Mouse (Mus musculus): ENCODE measurements around the gene Pla2g1b.

Gene Pla2g1b

GRCm38 (mm10) chr5:115444130-115444529, 21.9 kb upstream of the Pla2g1b start:
- no peak for DNase-seq (ENCODE audit: low read depth)

DNA sequence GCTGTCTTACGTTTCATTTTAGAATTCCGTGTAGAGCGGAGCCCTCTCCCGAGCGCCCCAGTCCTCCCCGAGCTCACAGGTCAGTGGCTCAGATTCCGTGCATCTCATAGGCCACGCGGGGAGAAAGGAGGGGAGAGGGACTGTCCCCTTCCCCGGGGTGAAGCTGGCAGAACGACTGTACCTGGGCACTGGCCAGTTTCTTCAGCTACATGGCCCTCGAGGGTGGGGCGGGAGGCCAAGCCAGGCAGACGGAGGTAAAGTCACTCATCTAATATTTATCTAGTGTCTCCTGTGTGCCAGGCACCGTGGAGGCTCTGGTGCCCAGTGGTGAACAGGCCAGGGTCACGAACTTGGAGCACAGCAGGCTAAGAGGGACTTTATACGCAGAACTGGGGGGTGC, 19.0 kb upstream of the Pla2g1b start:
- DNase-seq (ENCODE audit: low read depth) = no peak

GRCm38 (mm10) chr5:115449247-115449646, 16.8 kb upstream of the Pla2g1b start:
- DNase-seq (ENCODE audit: low read depth) = no peak

DNA sequence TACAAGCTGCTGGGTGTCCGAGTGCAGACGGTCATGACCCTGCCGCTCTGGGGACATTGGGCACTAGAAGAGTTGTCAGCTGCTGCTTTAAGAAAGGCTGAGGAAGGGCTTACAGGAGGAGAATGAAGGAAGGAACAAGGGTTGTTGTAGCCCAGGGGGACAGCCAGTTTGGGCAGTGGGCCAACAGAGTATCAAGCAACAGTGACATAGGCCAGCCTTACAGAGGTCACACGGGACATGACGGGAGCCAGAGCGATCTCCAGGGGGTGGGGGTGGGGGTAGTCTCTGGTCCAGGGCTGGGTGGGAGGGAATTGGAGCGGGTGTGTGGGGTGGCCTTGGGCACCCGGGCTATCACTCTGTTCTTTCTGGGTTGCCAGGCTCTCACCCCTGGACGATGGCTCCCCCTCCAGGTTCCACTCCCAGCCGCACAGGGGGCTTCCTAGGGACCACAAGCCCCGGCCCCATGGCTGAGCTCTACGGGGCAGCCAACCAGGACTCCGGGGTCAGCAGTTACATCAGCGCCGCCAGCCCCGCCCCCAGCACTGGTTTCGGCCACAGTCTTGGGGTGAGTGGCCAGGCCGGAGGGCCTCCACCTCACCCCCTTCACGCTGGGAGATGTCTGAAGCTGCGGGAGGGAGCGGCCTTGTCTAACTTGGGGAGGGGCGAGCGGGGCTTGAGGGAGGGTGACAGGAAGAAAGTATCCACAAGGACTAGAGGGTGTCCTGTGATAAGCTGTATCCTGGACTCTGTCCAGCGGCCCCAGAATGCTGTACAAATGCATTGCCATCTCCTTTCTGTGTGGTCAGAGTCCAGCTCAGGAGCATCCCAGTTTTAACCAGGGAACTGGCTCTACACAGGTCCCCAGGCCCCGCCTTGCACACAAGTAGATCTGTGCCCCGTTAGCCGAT, 15.4 kb upstream of the Pla2g1b start:
- DNase-seq (ENCODE audit: low read depth) = no peak

GRCm38 (mm10) chr5:115454422-115455090, 11.5 kb upstream of the Pla2g1b start:
- no peak for DNase-seq (ENCODE audit: low read depth)

GRCm38 (mm10) chr5:115455838-115456237, 10.2 kb upstream of the Pla2g1b start:
- DNase-seq (ENCODE audit: low read depth) = no peak

DNA sequence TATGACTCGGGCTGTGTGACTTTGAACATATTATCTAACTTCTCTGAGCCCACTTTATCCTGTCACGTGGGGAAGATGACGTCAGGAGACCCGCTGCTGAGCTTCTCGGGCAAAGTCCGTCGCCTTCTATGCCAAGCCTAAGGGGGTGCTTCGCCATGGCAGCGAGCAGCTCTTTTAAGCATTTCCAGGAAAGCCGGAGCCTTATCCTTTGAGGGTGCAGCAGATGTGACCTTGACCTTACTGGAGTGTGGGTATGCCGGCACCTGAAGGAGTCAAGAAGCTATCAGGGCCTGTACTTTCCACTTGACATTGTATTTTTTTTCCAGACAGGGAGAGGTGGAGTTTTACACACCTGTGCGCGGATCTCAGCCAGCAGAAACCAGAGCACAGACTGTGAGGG, 7.1 kb upstream of the Pla2g1b start:
- no peak for DNase-seq (ENCODE audit: low read depth)

GRCm38 (mm10) chr5:115464408-115465115, 1.5 kb upstream of the Pla2g1b start:
- DNase-seq (ENCODE audit: low read depth) = no peak

GRCm38 (mm10) chr5:115469791-115470190, 3.7 kb downstream of the Pla2g1b start:
- DNase-seq (ENCODE audit: low read depth) = no peak

DNA sequence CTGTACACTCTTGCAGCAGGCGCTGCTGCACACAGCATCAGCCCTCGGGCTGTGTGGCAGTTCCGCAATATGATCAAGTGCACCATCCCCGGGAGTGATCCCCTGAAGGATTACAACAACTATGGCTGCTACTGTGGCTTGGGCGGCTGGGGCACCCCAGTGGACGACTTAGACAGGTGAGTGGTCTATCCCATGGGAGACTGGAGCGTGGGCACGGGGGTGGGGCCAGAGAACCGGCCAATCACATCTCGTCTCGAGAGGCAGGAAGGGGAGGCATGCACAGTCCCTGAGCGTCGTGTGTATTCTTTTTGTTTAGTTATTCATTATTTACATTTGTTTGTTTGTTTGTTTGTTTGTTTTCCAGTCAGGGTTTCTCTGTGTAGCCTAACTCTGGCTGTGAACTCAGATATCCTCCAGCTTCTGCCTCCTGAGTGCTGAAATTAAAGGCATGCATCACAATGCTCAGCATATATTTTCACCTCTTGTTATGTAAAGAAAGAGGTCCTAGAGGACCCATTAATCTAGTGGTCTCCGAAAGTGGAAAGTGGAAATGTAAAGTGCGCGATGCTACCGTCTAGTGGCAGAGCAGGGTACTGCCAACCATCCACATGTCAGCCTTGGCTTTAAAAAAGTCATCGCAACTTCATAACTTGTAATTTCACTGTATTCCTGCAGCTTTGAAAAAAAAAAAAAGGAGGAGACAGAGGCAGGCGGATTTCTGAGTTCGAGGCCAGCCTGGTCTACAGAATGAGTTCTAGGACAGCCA, 4.9 kb downstream of the Pla2g1b start:
- peak; percentile 78 for DNase-seq (ENCODE audit: low read depth)

DNA sequence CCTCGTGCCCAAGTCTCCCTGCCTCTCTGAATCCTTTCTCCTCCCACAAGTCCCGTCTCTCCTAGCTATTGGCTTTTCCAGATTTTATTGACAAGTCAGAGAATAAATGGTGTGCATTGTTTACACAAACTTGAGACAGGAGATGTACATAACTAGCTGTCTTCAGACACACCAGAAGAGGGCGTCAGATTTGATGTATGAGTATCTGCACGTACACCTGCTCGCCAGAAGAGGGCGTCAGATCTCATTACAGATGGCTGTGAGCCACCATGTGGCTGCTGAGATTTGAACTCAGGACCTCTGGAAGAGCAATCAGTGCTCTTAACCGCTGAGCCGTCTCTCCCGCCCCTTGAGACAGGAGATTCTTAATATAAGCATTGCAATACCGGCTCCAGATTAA, 7.1 kb downstream of the Pla2g1b start:
- no peak for DNase-seq (ENCODE audit: low read depth)

DNA sequence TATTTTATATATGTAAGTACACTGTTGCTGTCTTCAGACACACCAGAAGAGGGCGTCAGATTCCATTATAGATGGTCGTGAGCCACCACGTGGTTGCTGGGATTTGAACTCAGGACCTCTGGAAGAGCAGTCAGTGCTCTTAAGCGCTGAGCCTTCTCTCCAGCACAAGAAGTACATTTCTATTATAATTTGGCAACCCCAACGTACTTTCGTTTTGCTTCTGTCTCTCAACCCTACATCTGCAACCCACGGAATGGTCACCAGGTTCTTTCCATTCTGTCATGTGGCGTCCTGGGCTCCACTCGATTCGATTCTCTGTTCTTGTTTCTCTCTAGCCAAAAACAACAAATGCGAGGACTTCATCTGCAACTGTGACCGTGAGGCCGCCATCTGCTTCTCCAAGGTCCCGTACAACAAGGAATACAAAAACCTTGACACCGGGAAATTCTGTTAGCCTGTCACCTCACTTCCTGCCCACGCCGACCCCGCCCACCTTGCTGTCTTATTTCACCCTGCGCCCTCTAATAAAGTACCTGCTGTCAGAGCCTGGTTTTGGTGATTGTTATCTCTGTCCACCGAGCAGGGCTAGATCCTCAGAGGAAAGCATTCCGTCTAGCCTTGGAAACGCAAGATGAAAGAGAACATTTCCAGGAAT, 8.2 kb downstream of the Pla2g1b start:
- DNase-seq (ENCODE audit: low read depth) = peak; percentile 76

- peak; percentile 71 for DNase-seq (ENCODE audit: low read depth)
Observed at GRCm38 (mm10) chr5:115475337-115476106, 9.5 kb downstream of the Pla2g1b start.

GRCm38 (mm10) chr5:115476107-115476727, 10.2 kb downstream of the Pla2g1b start:
- DNase-seq (ENCODE audit: low read depth) = no peak

DNA sequence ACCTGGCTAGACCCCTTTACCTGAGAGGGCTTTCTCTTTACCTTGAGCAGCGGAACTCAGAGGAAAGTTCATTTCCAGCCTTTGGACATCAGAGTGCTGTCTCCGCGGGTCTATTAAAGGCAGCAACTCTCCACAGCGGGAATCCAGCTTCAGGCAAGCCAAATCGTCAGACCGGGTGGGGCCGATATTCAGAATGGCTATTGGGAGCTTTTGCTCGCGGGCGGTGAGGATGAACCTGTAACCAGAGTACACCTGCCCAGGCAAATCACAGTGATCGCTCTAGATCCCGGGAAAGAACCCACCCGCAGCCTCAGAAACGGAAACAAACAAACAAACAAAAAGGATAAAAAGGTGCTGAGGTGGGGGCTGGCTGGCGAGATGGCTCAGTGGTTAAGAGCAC, 13.5 kb downstream of the Pla2g1b start:
- DNase-seq (ENCODE audit: low read depth) = no peak

DNA sequence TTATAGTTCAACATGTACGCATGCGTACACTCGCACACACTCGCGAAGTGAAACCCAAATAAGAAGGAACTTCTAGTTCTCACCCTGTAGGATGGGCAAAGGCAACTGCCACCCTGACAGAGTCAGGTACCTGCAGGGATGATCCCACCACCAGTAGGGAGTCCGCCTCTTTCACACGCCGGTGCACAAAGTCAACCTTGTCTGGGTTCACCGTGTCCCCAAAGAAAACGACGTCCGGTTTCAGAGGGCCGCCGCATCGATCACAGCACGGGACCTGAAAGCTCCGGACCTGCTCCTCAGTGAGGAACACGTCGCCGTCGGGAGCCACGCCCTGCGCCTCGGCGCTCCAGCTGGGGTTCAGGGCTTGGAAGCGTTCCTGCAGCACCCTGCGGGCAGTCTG, 14.0 kb downstream of the Pla2g1b start:
- no peak for DNase-seq (ENCODE audit: low read depth)

- DNase-seq (ENCODE audit: low read depth) = no peak
Observed at GRCm38 (mm10) chr5:115482390-115483265, 16.6 kb downstream of the Pla2g1b start.

GRCm38 (mm10) chr5:115483385-115483784, 17.3 kb downstream of the Pla2g1b start:
- DNase-seq (ENCODE audit: low read depth) = no peak

All from induced T-regulatory cell, adult 2 months (primary cell).